Mouse (Mus musculus) 416B (cell line): ENCODE measurements at regions not wholly inside any gene's neighbourhood (a gene's known extent, or its start where the extent isn't known, plus 50 kb on each side); places are given as distances from the start of the nearest gene placed in this dataset.
"Not testable (repeated sequence)": the region's sequence is repeated elsewhere in the genome, so short reads cannot be mapped to it uniquely, and the experiment has no call there.

Source experiments
- DNase-seq: peaks from one replicate; pipeline ENCODE4 v3.0.0; 2011; ENCODE audit warnings: low read depth

DNA sequence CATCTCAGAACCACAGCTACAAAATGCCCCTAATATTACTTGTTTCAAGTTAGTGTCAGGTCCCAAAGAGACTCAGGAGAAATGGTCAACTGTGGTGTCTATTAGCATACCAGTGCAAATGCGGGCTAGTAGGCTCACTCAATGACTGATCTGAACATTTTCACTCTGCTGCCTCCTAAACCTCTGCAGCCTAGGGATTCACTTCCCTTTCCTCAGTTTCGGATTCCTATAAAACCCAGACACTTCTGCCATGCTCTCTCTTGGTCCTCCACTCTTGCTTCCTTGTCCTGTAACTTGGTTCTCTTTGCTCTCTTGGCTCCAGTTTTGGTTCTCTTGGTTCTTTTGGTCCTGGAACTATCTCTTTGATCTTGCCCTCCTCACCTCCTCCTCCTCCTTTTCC lies 206.3 kb upstream of the Spef2 start:
- DNase-seq: no peak

DNA sequence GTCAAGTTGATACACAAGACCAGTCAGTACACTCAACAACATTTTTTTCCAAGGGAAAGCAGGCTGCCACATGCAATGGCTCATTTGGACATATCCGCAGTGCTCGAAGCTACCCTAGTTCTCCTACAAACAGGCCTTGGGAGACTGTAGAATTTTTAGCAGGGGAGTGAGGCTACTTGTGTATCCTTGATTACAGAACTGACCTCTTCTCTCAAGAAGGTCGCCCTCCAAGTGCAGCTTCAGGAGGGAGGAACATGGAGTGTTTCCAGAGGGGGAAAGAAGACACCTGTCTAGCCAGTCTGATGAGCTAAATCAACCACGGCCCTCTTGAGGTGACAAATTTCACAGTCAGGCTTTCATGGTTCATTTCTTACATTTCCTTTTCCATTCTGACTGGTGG lies 202.0 kb upstream of the Prlr start:
- DNase-seq: no peak

DNA sequence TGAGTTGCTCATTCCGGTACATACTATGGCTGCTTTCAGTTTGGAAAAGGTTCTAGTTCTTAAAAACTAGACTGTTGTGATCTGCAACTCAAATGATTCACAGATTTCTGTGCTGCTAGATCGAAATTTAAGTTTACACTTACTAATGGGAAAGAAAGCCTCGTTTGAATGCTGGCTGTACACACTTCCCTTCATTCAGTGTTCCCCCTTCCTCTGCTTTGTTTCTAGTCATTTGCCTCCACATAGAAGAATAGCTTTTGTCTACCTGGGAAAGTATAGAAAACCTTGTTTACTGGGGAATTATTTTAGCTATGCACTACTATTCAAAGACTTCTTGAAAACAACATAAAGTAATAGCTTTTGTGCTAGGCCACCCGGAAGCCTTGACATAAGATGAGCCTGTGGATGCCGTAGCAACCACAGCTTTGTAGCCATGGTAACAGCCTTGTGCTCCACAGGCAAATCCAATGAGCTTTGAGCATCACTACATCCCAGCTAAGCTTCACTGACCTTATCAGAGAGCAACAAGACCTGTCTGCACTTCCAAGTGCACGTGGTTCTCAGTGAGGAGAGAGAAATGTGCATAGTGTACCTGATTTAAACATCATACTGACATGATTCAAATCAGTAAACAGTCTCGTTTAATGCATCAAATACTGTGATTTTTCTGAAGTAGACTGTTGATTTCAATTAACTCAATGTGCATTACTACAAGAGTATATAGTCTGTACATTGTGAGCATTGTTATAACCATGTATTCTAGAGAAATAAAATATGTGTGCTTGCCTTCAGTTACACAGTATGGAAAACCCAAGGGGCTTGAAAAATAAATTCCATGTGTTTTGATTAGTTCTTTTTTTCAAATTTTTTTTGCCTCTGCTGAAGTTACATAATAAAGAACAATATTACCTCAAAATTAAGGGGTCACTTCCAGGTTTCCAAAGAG lies 165.5 kb upstream of the Prlr start:
- DNase-seq: no peak

DNA sequence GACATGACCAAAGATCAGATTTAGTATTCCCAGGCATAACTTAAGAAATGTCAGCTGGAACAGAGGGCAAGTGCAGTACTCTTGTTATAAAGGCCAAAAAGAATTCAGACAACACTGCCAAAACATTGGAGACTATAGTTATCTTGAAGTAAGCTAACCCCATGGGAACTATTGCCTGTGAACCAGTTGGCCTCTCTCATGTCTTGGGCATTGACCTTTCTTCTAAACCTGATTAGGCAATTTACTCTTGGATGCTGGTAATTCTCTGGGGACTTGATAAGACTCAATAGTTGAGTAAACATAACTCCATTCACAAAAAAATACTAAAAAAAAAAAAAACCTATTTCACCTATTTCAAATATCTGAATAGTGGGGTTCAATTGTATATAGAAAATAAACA lies 159.8 kb upstream of the Prlr start:
- no peak for DNase-seq

DNA sequence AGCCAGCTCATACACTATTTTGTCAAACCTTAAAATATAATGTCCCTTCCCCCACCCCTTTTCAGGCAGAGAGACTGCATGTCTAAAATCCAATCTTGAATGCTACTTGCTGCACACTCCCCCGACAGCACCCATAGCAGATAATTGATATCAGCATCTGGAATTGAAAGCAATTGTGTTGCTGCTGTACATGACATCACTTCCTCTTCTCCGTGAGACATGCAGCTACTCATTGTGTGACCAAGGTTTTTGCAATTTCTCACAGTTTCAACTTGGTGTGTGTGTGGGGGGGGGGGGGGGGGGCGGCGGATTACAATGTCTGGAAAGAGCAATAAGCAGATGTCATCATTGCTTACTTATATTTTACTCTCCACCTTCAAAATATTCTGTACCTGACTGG lies 147.1 kb upstream of the Prlr start:
- peak; percentile 10 for DNase-seq

DNA sequence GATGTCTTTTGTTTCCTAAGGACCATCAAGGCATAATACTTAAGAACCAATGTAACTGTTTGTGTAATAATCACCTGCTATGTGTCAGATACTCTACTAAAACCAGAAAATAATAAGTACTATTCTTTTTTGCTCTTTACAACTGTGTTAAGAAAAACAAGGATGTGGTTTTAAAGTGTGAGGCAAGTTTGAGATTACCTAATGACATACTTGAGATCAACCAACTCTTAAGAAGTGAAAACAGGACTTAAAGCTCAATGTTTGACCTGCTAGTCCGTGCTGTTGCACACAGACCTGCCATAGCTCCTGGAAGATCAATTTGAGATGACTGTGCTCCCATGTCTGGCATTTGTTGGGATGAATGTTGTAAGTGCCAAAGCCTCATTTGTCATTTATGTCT lies 141.5 kb upstream of the Prlr start:
- DNase-seq: peak; percentile 6

DNA sequence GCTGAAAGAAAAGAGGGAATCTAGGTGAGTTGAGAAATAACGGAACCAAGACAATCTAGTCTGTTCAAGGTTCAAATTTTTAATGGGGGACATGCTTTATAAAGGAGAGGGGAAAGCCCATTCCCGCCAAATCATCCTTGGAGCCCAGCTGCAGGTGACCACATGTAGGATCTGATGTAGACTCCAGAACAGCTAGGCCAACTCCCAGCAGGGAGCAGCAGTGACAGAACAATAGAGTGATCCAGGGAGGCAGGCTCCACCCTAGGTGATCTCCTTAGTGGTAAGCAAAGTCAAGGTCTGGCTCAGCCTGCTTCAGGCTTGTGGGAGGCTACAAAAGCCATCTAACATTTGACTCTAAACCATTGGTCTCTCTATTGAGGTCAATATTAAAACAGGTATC lies 140.5 kb upstream of the Prlr start:
- not testable (repeated sequence) for DNase-seq

DNA sequence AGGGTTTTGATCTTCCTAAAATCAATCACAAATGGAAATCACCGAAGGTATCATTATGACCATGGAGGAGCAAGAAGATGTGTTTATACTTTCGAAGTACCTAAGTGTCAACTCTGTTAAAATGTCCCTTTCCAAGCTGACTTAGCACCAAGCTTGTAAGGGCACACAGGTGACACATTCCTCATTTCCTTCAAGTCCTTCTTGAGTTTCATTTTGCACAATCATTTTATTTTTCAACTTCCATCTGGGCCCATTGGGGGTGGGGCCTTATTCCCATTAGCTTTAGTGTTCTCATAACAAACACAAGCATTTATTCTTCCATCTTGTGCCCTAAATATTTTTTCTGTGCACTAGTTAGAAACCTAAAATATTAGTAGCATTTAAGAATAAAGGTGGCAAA lies 103.5 kb upstream of the Prlr start:
- DNase-seq: no peak

DNA sequence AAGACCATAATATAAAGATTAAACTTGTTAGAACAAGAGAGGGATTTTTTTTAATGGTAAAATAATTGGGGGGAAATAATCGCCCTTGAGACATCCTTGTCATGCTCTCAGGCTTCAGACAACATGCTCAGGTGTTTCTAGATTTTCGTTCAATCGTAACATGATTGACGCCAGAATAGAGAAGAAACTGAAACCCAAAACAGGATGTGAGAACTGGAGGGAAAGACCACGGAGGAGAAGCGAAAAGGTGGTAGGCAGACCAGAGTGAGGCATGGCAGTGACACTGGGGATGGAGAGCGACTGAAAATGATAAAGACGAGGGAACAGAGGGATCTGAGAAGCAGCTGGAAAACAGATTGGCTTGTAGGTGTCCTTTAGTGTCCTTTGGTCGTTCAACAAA lies 102.1 kb upstream of the Prlr start:
- DNase-seq: no peak

DNA sequence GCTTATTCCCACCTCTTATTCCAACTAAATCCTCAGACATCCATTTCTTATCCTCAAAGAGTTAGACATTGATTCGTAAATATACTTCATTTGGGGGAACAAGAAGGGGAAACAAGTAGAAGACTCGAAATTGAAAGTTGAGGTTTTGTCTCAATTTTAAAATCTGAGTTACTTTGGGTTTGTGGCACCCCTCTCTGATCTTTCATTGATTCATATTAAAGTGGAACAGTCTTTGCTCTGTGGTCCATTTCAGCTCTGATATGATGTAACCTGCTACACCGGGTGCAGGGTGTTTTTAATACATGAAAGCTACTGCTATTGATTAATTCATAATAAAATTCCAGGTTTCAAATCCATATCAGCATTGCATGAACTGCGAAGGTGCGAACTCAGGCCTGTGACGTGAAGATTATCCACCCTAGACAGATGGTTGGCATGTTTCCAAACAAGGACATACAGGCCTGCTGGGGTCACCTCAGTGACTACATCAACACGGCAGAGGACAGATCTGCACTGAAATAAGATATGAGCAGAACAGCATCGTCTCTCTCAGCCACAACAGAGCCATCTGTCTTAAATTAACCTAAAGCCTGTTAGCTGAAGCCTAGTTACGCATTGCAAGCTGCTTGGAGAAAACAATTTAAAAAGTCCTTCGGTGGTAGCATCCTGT lies 101.5 kb upstream of the Prlr start:
- no peak for DNase-seq

DNA sequence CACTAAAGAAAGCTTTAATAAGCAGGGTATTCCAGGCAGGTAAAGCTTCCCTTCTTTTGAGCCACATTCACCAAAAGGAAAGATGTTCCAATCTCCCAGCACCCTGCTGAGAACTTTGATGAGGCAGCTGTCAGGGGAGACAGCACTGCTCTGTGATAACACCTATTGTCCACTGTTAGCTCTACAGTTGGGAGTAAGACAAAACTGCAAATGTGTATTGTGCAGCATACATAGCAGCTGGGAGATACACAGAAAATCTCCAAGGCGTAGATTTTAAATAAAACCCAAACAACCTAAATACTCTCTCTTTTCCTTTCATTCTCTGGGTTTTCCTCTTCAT lies 101.0 kb upstream of the Prlr start:
- no peak for DNase-seq

DNA sequence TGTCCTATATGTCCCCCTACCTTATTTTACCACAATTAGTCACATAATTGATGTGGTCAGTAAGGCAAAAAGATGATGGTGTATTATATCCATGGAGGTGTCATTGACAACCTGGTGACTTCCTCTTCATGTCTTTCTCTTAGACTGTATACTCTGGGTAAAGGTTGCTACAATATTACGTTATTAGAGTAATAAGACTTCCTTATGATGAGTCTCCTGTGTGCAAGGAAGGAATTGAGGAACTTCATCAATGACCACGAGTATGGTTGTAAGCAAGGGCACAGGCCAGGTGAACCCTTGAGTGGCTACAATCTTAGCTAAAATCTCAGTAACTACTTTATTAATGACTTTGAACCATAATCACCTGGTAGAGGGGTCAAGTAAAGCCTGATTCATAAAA lies 98.6 kb upstream of the Prlr start:
- DNase-seq: no peak

DNA sequence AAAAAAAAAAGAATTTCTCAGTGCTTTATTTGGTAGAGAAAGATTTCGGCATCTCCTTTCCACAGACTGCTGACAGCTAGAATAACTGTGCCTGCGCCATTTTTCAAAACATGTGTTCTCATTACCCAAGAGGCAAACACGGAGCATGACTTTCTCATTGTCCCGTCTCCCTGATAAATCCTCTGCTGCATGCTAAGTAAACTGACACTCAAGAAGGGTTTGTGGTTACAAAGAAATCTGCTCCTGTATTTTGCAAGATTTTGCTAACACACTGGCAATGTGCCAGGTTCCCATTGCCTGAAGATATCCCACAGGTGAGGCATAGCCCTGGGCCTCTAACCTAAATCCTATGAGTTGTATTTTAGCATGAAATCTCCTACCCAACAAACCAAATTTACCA lies 97.5 kb upstream of the Prlr start:
- no peak for DNase-seq

DNA sequence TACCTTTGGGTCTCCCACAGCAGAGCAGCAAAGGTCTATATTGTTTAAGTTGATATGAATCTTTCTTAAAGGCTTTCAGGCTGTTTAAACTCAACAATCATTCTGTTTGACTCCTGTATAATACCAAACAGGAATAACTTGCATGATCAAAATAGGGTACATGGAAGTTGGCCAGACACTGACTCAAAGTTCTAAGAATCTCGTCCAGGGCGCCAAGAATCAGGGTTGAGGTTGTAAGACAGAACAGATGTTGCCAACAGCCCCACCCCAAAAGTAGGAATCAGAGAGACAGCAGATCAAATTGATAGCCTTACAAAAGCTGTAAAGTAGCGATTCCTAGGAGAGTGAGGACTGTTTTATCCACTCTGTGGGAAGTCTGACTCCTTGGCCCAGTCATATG lies 88.3 kb upstream of the Prlr start:
- DNase-seq: no peak

DNA sequence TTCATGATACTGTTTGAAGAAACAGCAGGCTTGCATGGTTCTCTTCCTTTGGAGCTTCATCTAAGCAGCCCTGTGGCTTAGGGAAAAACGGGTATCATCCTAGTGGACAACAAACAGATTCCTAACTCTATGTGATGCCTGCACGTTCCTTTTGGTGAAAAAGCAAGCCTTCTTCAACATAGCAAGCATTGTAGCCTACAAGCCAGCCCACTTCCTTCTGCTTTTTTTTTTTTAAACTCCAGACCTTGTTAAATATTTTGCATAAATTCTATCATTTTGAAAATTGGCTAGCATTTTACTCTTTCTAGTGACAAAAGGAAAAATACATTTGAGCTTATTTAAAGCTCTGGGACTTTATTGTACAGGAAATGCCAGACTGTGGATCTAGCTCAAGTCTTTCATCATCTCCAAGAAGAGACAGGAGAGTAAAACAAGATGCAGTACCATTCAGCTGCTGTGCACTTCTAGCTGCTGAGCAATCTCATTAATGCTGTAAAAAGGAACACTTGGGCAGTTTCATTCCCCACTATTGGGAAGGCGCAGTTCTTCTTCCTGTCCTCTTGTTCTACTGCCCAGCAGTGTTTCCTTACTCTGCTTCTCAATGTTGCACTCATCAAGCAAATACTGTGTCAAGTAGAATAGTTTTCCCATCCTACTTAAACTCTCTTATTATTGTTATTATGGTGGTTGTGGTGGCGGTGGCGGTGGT lies 86.5 kb upstream of the Prlr start:
- no peak for DNase-seq

DNA sequence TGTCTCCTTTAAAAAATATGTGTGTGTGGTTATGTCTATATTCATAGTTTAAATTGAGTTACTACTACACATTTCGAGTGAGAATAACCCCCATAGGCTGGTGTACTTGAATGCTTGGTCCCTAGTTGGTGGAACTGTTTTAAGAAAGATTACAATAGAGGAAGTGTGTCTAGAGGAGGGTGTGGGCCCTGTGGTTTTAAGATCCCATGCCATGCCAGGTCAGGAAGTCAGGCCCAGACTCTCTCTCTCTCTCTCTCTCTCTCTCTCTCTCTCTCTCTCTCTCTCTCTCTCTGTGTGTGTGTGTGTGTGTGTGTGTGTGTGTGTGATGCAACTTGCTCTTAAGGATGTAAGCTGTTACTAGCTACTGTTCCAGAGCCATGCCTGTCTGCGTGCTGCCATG lies 73.7 kb upstream of the Prlr start:
- DNase-seq: peak; percentile 36

DNA sequence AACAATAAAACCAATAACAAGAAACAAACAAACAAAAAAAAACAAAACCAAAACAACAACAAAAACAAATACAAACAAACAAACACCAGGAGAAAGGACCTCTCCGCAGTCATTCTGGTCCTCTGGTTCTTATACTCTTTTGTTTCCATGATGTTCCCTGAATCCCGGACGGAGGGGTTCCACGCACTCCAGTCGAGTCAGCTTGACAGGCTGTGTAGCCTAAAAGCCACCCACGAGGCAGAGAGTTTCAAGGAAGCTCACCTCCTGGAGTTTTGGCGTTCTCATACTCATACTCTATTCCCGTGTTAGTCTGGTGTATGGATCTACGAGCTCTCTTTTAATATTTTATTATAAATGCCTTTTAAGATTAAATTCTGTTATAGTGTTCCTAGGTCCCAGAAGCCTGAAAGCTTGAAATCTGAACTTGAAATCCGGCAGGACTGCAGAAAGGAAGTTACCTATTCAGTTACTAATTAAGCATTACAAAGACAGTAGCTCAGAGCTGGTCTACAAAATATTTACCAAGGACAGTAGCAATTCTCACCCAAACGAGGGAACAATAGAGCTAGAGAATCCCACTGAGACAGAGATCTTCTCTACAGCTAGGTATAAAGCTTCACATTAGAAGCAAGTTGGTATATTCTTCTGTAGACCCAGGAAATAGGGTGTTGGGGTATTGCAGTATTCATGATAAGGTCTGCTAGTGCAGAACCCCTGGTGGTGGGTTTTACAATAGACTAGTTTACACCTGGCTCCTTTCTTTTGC lies 71.6 kb upstream of the Prlr start:
- not testable (repeated sequence) for DNase-seq

DNA sequence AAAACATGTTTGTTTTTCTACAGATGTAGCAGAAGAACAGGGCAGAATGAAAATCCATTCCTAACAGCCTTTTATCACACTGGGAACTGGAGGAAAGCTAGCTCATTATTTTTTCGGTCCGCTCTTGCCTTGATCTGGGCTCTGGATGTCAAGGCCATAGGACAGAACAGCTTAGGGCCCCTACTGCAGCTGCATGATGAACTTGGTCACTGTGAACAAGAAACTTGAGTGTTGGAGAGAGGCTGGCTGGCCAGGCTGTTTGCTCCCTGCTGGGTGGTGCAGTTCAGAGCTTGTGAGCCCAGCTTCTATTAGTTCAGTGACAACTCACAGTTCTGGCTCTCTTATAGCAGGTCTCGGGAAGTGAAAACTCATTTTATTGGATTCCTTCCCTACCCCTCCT lies 70.2 kb upstream of the Prlr start:
- DNase-seq: no peak
